Mouse (Mus musculus): ENCODE results near the gene Wfdc18. TPM values are rescaled to one million over a fixed set of nuclear protein-coding genes. Genes with fewer than 3 reads are reported as not detected.

Gene Wfdc18
- total RNA-seq, 2 experiments from 2014 or later, result 0.69 to 0.96 TPM

DNA sequence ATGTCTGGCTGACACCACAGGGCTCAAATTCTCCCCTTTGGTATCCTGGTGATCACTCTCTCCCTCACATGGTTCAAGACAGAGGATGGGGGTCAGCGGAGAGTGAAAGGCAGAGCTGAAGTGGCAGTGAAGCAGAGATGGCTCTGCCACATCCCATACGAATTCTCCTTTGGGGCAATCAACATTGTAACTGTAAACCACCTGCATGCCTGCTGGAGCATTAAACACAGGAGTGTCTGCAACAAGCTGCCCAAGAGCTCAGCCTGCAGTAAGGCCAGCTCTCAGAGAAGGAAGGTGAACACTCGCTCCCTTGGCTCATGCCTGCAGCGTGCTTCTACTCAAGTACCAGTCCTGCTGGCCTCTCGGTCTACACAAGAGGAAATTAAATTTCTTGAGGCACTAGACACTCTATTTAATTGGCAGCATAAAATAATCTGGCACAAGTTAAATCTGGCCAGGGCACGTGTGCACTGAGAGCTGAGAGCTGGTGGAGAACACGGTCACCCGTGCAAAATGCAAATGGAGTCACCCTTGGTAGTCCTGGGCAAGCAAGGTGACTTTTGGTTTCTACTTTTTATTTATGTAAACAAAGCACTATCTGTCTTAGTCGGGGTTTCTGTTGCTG, 34.0 kb downstream of the Wfdc18 start:
- no peak for DNase-seq (ENCODE audit: low spot score in 2 of 2)

DNA sequence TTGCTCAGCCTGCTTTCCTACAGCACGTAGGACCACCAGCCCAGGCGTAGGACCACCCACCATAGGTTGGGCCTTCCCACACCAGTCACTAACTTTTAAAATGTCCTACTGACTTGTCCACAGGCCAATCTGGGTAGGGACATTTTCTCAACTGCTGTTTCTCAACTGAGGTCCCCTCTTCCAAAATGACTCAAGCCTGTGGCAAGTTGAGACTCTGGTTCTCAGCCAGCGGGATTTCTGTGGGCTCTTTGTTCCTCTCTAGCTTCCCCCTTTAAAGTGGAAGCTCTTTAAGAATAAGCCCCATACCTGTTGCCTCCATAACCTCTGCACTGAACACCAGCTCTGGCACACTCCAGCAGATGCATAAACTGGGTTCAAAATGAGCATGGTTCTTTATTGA, 34.7 kb downstream of the Wfdc18 start:
- DNase-seq (ENCODE audit: low spot score in 2 of 2), result no peak

DNA sequence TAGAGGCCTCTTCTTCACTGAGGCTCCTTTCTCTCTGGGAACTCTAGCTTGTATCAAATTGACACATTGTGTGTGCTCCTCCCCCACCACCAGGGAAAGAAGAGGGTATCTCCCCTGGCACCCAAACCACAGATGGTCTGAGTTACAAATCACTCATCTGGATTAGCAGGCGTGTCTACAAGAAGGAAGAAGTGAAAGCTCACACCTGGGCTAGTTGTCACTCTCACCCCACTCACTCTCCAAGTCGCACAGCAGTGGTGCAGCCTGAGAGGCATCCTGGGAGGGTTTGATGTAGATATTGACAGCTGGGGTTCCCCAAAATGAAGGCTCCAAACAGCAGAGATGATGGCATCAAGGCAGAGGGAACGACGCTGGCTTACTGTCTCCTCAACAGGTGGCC, 37.3 kb downstream of the Wfdc18 start:
- no peak for DNase-seq (ENCODE audit: low spot score in 2 of 2)

DNA sequence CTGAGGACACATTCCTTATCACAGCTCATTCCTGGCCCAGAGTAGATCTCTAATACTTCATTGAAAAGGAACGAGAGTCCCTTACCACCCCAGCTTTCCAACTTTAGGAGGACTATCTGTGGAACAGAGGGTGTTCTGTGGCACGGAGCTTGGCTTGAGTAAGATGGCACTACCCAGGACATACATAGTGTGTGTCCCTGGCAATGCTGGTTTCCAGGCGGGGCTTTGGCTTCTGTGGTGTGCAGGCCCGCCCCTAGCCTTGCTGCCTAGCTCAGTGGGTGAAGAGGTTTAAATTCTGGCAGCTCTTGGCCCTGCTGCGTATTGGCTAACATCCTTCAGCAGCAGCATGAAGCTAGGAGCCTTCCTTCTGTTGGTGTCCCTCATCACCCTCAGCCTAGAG, 37.9 kb downstream of the Wfdc18 start, which contains the start of gene Wfdc21:
Gene Wfdc21 (plus strand): TSS at position 260 of the 400 bp plus-strand sequence.
- no peak for DNase-seq (ENCODE audit: low spot score in 2 of 2)

DNA sequence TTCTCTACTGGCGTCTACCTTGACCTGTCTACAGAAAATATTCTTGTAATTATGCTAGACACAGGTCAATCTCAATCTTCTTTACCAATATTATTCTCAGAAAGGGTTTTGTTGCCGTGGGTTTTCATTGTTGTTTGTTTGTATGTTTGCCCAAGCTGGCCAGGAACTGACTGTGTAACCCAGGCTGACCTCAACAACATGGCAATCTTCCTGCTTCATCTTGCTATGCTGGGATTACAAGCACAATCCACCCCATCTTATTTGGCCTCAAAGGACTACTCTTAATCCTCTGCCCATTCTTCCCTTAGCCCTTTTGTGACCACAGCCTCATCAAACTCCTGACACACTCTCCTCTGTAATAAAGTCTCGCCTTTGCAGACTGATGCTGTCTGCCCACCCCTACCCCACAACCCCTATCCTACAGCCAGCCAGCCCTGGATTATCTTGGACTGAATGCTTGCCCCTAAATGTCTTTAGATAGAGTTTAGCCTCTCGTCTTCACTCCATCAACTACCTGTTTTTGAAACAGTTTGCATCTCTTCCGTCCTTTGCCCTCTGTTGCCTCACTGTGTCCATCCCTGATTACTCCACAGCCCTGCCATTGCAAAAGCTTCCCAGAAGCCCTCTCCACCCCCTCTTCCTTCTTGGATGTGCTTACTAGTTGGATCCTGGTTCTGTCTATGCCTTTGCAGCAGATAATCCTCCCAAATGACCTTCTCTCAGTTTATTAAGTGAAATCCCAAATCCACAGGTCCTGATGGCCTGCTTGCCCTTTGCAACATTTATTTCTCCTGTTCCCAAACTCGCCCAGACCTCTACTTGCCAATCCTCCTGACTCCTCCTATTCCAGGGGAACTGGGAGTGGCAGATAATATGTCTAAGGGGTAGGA, 38.8 kb downstream of the Wfdc18 start:
- no peak for DNase-seq (ENCODE audit: low spot score in 2 of 2)

DNA sequence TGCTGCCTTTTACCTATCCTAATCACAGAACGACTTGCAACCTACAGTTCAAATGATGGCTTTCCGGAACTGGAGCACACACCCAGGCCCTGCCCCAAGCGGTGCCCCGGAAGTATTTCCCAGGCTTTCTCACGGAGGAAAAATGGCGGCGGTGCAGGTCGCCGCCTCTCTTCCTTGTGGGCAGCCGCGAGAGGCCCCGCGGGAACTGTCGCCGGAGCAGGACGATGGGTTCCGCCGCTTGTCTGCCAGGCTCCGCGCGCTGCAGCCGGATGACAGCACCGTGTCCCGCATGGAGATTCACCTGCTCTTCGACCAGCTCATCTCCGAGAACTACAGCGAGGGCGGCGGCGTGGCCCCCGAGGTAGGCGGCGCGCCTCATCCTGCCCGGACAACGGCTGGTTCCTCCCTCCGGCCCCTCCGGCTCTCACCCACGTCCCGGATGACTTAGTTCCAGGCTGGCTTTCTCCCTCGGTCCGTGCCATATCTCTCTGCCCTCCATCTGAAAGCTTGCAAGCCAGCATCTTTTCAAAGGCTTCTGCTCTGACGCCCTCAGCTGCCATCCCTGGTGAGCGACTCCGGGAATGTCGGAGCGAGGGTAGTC, 44.9 kb downstream of the Wfdc18 start, which contains the start of gene Heatr6:
Gene Heatr6 (plus strand): TSS at position 116 of the 601 bp plus-strand sequence.
- peak; percentile 88 to 94 for DNase-seq (ENCODE audit: low spot score in 2 of 2)

DNA sequence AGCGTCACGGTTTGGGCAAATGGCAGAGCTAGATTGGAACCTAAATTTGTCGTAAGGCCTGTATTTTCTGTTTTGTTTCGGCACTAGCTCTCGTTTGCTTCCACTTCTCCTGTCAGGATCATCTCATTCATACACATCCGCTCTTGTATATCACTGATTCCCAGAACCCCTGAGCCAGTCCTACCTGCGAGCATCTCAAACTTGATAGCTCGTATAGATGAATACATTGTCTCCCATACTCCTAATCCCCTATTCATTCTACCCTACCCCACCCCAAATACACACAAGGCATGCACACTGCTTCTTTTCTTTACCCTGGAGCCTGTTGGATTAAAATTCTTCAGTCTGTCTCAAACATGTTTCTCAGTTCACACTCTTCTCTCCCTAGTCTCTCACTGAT, 45.4 kb downstream of the Wfdc18 start:
- no peak for DNase-seq (ENCODE audit: low spot score in 2 of 2)

Other genes starting within 250 kb of the Wfdc18 start
- 1 to 10 TPM; 2.9 TPM for gene Mmp28, start 245.9 kb upstream of the Wfdc18 start, total RNA-seq (2021)
- 10 to 100 TPM; 69.1 to 70.7 TPM for gene Taf15, start 235.9 kb upstream of the Wfdc18 start, total RNA-seq (2021)
- not detected for gene Heatr9, start 186.8 kb upstream of the Wfdc18 start, total RNA-seq (2021)
- gene Ccl5, start 178.5 kb upstream of the Wfdc18 start, total RNA-seq (2021), result not detected
- 1 to 10 TPM; 2.4 to 5.0 TPM for gene Ccl9, start 130.4 kb upstream of the Wfdc18 start, total RNA-seq (2021)
- 1 to 10 TPM; 2.8 to 2.9 TPM for gene Ccl6, start 115.9 kb upstream of the Wfdc18 start, total RNA-seq (2021)
- gene Rpl9-ps1, start 63.4 kb upstream of the Wfdc18 start, total RNA-seq (2021), result not detected
- not detected for gene Ccl3, start 59.7 kb upstream of the Wfdc18 start, total RNA-seq (2021)
- gene Ccl4, start 46.4 kb upstream of the Wfdc18 start, total RNA-seq (2021), result not detected
- not detected for gene Wfdc17, start 5.0 kb upstream of the Wfdc18 start, total RNA-seq (2021)
- gene Wfdc21, start 37.9 kb downstream of the Wfdc18 start, total RNA-seq (2021), result not detected
- 10 to 100 TPM; 15.0 to 16.0 TPM for gene Heatr6, start 44.7 kb downstream of the Wfdc18 start, total RNA-seq (2021)
- under 1 TPM; 0.27 to 0.43 TPM for gene Hnf1b, start 141.0 kb downstream of the Wfdc18 start, total RNA-seq (2021)
- 10 to 100 TPM; 13.1 to 16.4 TPM for gene Ddx52, start 233.0 kb downstream of the Wfdc18 start, total RNA-seq (2021)

All from layer of hippocampus, adult 18-20 months (tissue).